Mouse (Mus musculus) spleen, adult 2 months (tissue): ENCODE results near the gene Gm42715.

ENCODE experiments used
- CTCF ChIP-seq: fragments of 200-500 bp; IDR thresholded peaks from 2 replicates; pipeline ENCODE4 v1.5.1; 2011; ENCODE audit warnings: mild to moderate bottlenecking, inconsistent platforms; ENCODE audit not compliant: insufficient read depth, insufficient read length, insufficient replicate concordance; ENCODE audit errors: extremely low read depth
- POLR2A ChIP-seq: fragments of 200-500 bp; IDR thresholded peaks from 2 replicates; pipeline ENCODE4 v1.6.1; 2011; ENCODE audit warnings: low read depth, low read length, inconsistent platforms

GRCm38 (mm10) chr7:127480321-127480720, 39.1 kb upstream of the Gm42715 start:
- TF ChIP-seq POLR2A = no peak
- TF ChIP-seq CTCF = no peak
